Mouse (Mus musculus) embryonic fibroblast, embryonic 13.5 days (primary cell): Measurements from ENCODE around the gene Tacr2.

Source experiments
- CTCF ChIP-seq: IDR thresholded peaks from 2 replicates; pipeline ENCODE4 v1.5.1; 2011; ENCODE audit warnings: mild to moderate bottlenecking, control low read depth, low read length, moderate library complexity, borderline replicate concordance; ENCODE audit not compliant: insufficient read depth
- POLR2A ChIP-seq: IDR thresholded peaks from 2 replicates; pipeline ENCODE4 v1.6.1; 2011; ENCODE audit warnings: low read depth, mild to moderate bottlenecking, control low read depth, low read length, moderate library complexity

DNA sequence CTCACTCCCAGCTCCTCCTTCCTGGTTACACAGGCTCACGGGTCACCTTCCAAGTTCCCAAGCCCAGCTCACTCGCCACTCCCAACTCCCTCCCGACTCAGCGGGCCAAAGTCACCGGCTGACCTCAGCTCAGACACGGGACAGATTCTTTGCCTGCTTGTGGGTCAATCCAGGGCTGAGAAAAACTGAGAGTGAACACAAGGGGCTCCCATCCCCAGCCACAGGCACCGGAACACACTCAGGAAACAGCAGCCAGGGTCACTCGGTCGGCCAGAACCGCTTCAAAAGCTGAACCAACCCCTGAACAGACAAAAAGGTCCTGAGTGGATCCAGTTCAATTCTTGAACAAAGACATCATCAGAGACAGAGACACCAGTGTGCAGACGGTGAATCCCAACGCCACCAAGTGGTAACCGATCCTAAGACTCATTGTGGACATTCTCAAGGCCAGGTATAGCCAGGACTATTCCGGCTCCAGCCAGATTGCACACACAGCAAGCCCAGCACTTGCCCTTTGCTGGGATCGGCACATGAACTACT, 61.7 kb downstream of the Tacr2 start:
- TF ChIP-seq POLR2A = no peak
- no peak for TF ChIP-seq CTCF
